Mouse (Mus musculus): Measurements from ENCODE around the gene Zfp663.

The Zfp663 gene

DNA sequence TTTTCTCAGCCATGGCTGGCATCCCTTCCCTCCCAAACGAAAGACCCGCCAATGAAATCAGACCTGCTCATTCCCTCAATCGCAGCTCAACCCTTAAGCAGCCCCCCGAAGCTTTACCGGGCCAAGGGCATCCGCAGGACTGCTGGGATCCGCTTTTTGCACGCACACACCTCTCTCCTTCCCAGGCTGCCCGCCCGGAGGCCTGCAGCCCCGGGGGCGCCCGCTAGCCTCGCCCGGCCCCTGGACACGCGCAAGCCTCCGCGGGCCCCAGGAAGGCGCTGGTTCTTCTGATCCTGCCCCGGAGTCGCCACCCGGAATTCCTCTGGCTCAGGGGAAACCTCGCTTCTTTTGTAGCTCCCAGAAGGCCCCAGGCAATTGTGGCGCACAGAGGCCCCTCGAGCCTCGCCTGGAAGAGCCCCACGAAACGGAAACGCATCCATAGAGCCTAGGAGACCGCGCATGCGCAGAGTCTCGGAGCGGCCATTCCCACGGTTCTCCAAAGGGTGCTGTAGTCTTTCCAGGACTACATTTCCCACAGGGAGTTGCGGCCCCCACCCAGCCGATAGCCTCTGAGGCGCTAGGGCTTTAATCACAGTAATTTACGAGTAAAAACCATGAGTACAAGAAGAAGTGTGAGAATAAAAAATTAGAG is 19.4 kb upstream of the Zfp663 start, which contains the start of gene Zfp334:
Zfp334 (minus strand) TSS at position 416 of the 652 bp plus-strand sequence.
- CTCF ChIA-PET: interaction anchor here in 2 of 4 experiments (0.6 to 0.8 kb wide), 3 partner anchors 10 to 470 kb away, joined by 3 to 4 read pairs (median 3); no protein-coding TSS in a partner anchor
- POLR2A ChIA-PET: interaction anchor here in 1 of 4 experiments (0.9 to 1.2 kb wide), 2 partner anchors 12 to 307 kb away, joined by 3 read pairs; no protein-coding TSS in a partner anchor

DNA sequence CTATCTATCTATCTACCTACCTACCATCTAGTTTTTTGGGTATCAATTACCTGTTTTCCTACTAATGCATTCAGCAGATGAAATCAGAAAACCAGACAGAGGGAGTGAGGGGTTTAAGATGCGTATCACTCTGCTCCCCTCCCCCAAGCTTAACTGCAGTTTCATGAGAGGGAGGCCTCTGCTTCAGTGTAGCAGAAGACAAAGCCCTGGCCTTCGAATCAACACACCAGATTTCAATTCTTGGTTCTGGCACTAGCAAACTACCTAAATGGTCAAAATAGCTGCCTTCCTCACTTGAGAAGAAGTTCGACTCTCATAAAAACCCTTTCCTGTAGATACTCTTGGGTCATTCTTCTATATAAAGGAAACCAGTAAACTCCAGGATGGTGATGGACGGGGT is 18.8 kb upstream of the Zfp663 start:
- ChIA-PET CTCF (interaction anchor here in 2 of 4 experiments (0.6 to 0.8 kb wide), 4 partner anchors 11 to 469 kb away, joined by 3 to 4 read pairs (median 3); no protein-coding TSS in a partner anchor), POLR2A (interaction anchor here in 1 of 4 experiments (1.2 kb wide), 1 partner anchor 11 kb away, joined by 3 read pairs; no protein-coding TSS in a partner anchor)

DNA sequence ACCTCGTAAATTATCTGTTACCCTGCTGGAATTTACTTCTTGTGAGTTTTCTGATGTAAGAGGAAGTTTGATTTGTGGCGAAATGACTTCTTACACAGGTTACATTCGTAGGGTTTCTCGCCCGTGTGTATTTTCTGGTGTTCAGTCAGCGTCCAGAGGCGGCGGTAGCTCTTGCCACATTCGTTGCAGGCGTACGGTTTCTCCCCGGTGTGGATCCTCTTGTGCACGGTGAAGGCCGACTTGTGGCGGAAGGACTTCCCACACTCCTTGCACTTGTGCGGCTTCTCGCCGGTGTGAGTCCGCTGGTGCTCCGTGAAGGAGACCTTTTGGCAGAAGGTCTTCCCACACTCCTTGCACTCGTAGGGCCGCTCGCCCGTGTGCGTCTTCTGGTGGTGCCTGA is 11.5 kb upstream of the Zfp663 start:
- ChIA-PET POLR2A (interaction anchor here in 3 of 4 experiments (0.6 to 1.2 kb wide), 3 partner anchors 18 to 555 kb away, joined by 3 to 6 read pairs (median 3); no protein-coding TSS in a partner anchor), CTCF (interaction anchor here in 2 of 4 experiments (0.7 to 1.4 kb wide), 3 partner anchors 12 to 31 kb away, joined by 3 to 7 read pairs (median 7); no protein-coding TSS in a partner anchor)

GRCm38 (mm10) chr2:165376001-165376400 is 7.5 kb upstream of the Zfp663 start:
- POLR2A ChIA-PET: interaction anchor here in 2 of 4 experiments (0.6 to 1.2 kb wide), 7 partner anchors 12 to 1062 kb away, joined by 3 to 4 read pairs (median 3); partner anchors contain the start of gene Zfp334 (in 1 of the 2)
- CTCF ChIA-PET: interaction anchor here (0.6 to 1.8 kb wide), 10 partner anchors 12 to 906 kb away, joined by 3 to 11 read pairs (median 4); no protein-coding TSS in a partner anchor

DNA sequence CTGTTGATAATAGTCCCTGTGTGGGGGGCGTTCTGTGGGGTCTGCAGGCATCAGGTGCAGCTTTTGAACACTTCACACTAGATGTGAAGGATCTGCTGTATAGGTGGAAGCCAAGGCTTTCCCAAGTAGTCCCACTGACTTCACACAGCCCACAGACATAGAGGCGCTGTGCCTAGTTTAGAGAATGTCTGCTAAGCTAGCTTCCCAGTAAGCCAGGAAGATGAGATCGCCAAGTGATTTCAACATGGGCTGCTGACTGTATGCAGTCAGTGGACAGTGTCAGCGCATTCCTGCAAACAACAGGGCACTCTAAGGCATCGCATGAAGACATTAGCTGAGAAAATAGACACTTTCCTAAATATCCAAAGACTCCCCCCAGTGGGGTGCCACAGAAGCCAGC is 6.9 kb upstream of the Zfp663 start:
- POLR2A ChIA-PET: interaction anchor here in 3 of 4 experiments (0.5 to 1.2 kb wide), 5 partner anchors 12 to 297 kb away, joined by 3 to 4 read pairs (median 3); partner anchors contain the start of gene Zfp334 (in 1 of the 3)
- CTCF ChIA-PET: interaction anchor here in 3 of 4 experiments (0.6 to 1.8 kb wide), 9 partner anchors 11 to 905 kb away, joined by 3 to 7 read pairs (median 3); no protein-coding TSS in a partner anchor

GRCm38 (mm10) chr2:165371066-165371465 is 2.5 kb upstream of the Zfp663 start:
- ChIA-PET POLR2A (interaction anchor here in 2 of 4 experiments (0.6 to 1.4 kb wide), 3 partner anchors 13 to 305 kb away, joined by 3 to 5 read pairs (median 3); no protein-coding TSS in a partner anchor), CTCF (interaction anchor here in 3 of 4 experiments (0.5 to 1.6 kb wide), 6 partner anchors 9 to 259 kb away, joined by 3 to 16 read pairs (median 4); no protein-coding TSS in a partner anchor)

GRCm38 (mm10) chr2:165370348-165370747 is 1.8 kb upstream of the Zfp663 start:
- ChIA-PET CTCF (interaction anchor here in 3 of 4 experiments (0.6 to 1.6 kb wide), 5 partner anchors 12 to 647 kb away, joined by 3 to 8 read pairs (median 5); no protein-coding TSS in a partner anchor), POLR2A (interaction anchor here in 2 of 4 experiments (0.6 to 1.4 kb wide), 3 partner anchors 14 to 458 kb away, joined by 3 to 4 read pairs (median 3); no protein-coding TSS in a partner anchor)

- CTCF ChIA-PET: interaction anchor here in 1 of 4 experiments (1.0 kb wide), 1 partner anchor 119 kb away, joined by 5 read pairs; no protein-coding TSS in a partner anchor
- POLR2A ChIA-PET: no interaction called here
Observed at GRCm38 (mm10) chr2:165367868-165368439, 575 bp downstream of the Zfp663 start.

- POLR2A ChIA-PET: interaction anchor here in 1 of 4 experiments (0.6 kb wide), 1 partner anchor 1395 kb away, joined by 3 read pairs; no protein-coding TSS in a partner anchor
Observed at GRCm38 (mm10) chr2:165367047-165367520, 1.4 kb downstream of the Zfp663 start.

GRCm38 (mm10) chr2:165364334-165365091 is 4.0 kb downstream of the Zfp663 start:
- POLR2A ChIA-PET: interaction anchor here in 1 of 4 experiments (0.6 to 0.8 kb wide), 2 partner anchors 123 to 457 kb away, joined by 3 to 5 read pairs; no protein-coding TSS in a partner anchor
- CTCF ChIA-PET: interaction anchor here (0.5 to 2.7 kb wide), 19 partner anchors 9 to 975 kb away, joined by 3 to 8 read pairs (median 3); no protein-coding TSS in a partner anchor

More at GRCm38 (mm10) chr2:165367047-165367520, 1.4 kb downstream of the Zfp663 start:
- CTCF ChIA-PET: interaction anchor here in 3 of 4 experiments (0.6 to 1.8 kb wide), 4 partner anchors 120 to 292 kb away, joined by 3 to 5 read pairs (median 4); no protein-coding TSS in a partner anchor

- CTCF ChIA-PET: interaction anchor here (0.5 to 2.8 kb wide), 17 partner anchors 12 to 463 kb away, joined by 3 to 9 read pairs (median 4); no protein-coding TSS in a partner anchor
- POLR2A ChIA-PET: no interaction called here
Observed at GRCm38 (mm10) chr2:165363282-165363681, 5.2 kb downstream of the Zfp663 start.

DNA sequence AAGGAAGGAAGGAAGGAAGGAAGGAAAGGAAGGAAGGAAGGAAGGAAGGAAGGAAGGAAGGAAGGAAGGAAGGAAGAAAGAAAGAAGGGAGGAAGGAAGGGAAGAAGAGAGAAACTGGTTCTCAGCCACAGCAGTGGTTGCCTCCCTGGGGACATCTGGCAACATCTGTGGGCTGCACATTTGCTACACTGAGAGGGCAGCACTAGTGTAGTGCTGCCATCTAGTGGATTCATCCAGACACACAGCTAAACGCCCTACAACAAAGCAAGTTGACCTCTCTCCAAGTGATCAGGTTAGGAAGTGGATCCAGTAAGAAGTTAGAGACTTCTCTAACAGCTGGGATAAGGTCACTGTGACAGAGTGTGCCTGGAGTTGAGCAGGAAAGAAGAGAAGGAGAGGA is 7.7 kb downstream of the Zfp663 start:
- ChIA-PET CTCF (interaction anchor here (0.5 to 2.8 kb wide), 25 partner anchors 8 to 483 kb away, joined by 3 to 11 read pairs (median 4); partner anchors contain the start of genes Elmo2 (in 2 of the 4) and Slc35c2 (in 1 of the 4)), POLR2A (interaction anchor here in 1 of 4 experiments (0.6 kb wide), 1 partner anchor 452 kb away, joined by 3 read pairs; no protein-coding TSS in a partner anchor)

- POLR2A ChIA-PET: no interaction called here
- CTCF ChIA-PET: interaction anchor here in 2 of 4 experiments (0.6 to 1.3 kb wide), 2 partner anchors 9 to 292 kb away, joined by 3 to 4 read pairs; no protein-coding TSS in a partner anchor
Observed at GRCm38 (mm10) chr2:165351828-165352513, 16.6 kb downstream of the Zfp663 start.

DNA sequence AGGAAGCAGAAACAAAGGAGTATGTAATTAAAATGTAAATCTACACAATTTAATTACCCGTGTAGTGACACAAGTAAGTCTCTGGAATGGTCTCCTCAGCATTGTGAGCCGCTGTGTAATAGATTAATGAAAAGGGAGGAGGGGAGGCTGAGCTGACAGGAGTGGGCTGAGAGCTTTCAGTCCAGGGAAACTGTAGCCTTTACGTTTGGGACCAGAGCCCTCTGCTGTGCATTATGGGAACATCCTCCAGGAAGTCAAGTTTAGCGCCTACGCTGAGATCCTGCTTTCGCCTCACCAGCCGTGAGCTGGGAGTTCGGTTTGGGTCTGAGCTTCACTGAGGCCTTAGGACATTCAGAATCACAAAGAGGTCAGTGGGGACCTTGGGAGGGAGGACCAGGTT is 19.1 kb downstream of the Zfp663 start:
- CTCF ChIA-PET: interaction anchor here (0.5 to 4.1 kb wide), 25 partner anchors 11 to 733 kb away, joined by 3 to 15 read pairs (median 4); partner anchors contain the start of gene Slc12a5 (in 1 of the 4)
- POLR2A ChIA-PET: interaction anchor here in 3 of 4 experiments (0.6 to 1.2 kb wide), 4 partner anchors 12 to 61 kb away, joined by 3 read pairs; partner anchors contain the start of genes Elmo2 (in 1 of the 3) and Slc35c2 (in 1 of the 3)

DNA sequence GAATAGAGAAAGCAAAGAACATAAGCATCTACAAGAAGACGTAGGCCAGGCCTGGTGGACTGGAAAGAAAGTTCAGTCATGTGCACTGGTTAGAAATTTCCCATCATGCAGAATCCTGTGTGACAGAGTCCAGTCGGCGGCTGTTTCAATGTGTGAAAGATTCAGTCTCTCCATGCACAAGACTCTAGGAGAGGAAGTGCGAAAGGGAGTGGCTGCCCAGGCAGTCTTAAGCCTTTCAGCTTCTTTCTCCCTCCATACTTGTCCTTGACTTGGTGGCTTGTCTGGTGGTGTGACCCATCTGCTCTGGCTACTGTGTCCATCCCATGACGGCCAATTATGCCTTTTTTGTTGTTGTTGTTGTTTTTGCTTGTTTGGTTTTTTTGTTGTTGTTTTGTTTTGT is 22.3 kb downstream of the Zfp663 start:
- CTCF ChIA-PET: interaction anchor here in 1 of 4 experiments (1.7 kb wide), 1 partner anchor 9 kb away, joined by 4 read pairs; no protein-coding TSS in a partner anchor

GRCm38 (mm10) chr2:165337191-165337590 is 31.3 kb downstream of the Zfp663 start:
- CTCF ChIA-PET: interaction anchor here (0.5 to 3.0 kb wide), 56 partner anchors 9 to 1180 kb away, joined by 3 to 27 read pairs (median 4); partner anchors contain the start of genes Elmo2 (in 1 of the 4) and Slc35c2 (in 1 of the 4)

More for the DNA sequence above, 22.3 kb downstream of the Zfp663 start:
- POLR2A ChIA-PET: interaction anchor here in 2 of 4 experiments (0.5 to 1.6 kb wide), 2 partner anchors 21 to 218 kb away, joined by 3 to 6 read pairs; partner anchors contain the start of gene Elmo2 (in 1 of the 2)

More at GRCm38 (mm10) chr2:165337191-165337590, 31.3 kb downstream of the Zfp663 start:
- POLR2A ChIA-PET: interaction anchor here in 3 of 4 experiments (0.5 to 1.6 kb wide), 10 partner anchors 9 to 380 kb away, joined by 3 to 23 read pairs (median 4); partner anchors contain the start of genes Elmo2 (in 3 of the 3) and Slc35c2 (in 1 of the 3)

All from embryonic stem cell, embryonic (primary cell).